Mouse (Mus musculus): ENCODE results near the gene Sec61g. TPM values are rescaled to one million over a fixed set of nuclear protein-coding genes. Genes with fewer than 3 reads are reported as not detected.

Gene Sec61g
- total RNA-seq, 2 experiments from 2014 or later = 9.4 to 14.1 TPM

Other genes starting within 250 kb of the Sec61g start
- gene Egfr, start 243.7 kb upstream of the Sec61g start, total RNA-seq (2021) = 10 to 100 TPM; 13.0 to 13.2 TPM